In genomic region chr7:115888561-115888960, GRCm38 (mm10) we compare ENCODE assay signal across 30 mouse cellular contexts.
A peak's percentile ranks its signal among the peaks of the same experiment; 100 is the strongest.
DNase-seq lines count a peak whose midpoint lies in the region; ATAC-seq and TF ChIP-seq lines count a peak whose summit lies in the region.
"Had no signal": no experiment of that assay in that cellular context is flagged by ENCODE, and none has a peak within 500 bp of the region (broad histone marks: within the 10 kb centered on the region; RNA-seq: fewer than 3 reads in every experiment).

No protein-coding gene starts in this region.

- no peaks in the 10 kb centered on the region for H3K27me3 ChIP-seq in MEL (ENCODE audit: control insufficient read depth in 1 of 2, insufficient read depth in 2 of 2, low read length in 2 of 2)
- no peaks in the 10 kb centered on the region for H3K27me3 ChIP-seq in liver, embryonic 13.5 days
- H3K27me3 ChIP-seq: heart, embryonic 12.5 days; midbrain, embryonic 15.5 days had no signal

- WGBS in liver, embryonic 13.5 days (ENCODE audit: insufficient replicate concordance), result 32% methylated on average over 1 of the region's 1 CpGs

- H3K4me1 ChIP-seq in MEL (ENCODE audit: control insufficient read depth in 1 of 2, insufficient read depth in 2 of 2, low read length in 2 of 2), result peaks cover 10 to 17% of the 10 kb centered on the region in 2 experiments
- peaks cover 62% of the 10 kb centered on the region for H3K4me1 ChIP-seq in liver, embryonic 13.5 days (replicated peaks)
- H3K4me1 ChIP-seq: midbrain, embryonic 15.5 days had no signal

- no peak overlapping the region for H3K4me3 ChIP-seq in MEL (ENCODE audit: control insufficient read depth in 1 of 2, insufficient read depth in 1 of 2, low read depth in 2 of 2, low read length in 2 of 2)
- H3K4me3 ChIP-seq in liver, embryonic 13.5 days (replicated peaks), result no peak overlapping the region
- H3K4me3 ChIP-seq: heart, adult 2 months; heart, embryonic 12.5 days; left cerebral cortex, adult 2 months; limb, embryonic 12.5 days; midbrain, embryonic 10.5 days; midbrain, embryonic 15.5 days had no signal

- no peak for TF ChIP-seq CTCF in MEL (IDR thresholded peaks at IDR 0.05 in 2 of 3, conservative IDR thresholded peaks at IDR 0.05 in 1 of 3; ENCODE audit: control insufficient read depth in 1 of 3, insufficient read depth in 1 of 3, low read depth in 2 of 3, low read length in 3 of 3, poor library complexity in 1 of 3, severe bottlenecking in 1 of 3)

- no peak overlapping the region for H3K27ac ChIP-seq in MEL (ENCODE audit: control insufficient read depth, low read depth, low read length)
- peak overlapping the region; percentile 13; the same call in 1 of the 2 replicates for H3K27ac ChIP-seq in liver, embryonic 13.5 days
- H3K27ac ChIP-seq: heart, adult 2 months; hindbrain, embryonic 14.5 days; left cerebral cortex, adult 2 months; limb, embryonic 12.5 days; macrophage; midbrain, embryonic 10.5 days; midbrain, embryonic 15.5 days had no signal

- TF ChIP-seq EP300 in MEL (IDR thresholded peaks at IDR 0.05; ENCODE audit: low read depth in 1 of 2, low read length in 2 of 2), result peak; percentile 45 to 58; a peak in 3 of 4 replicates

- peak overlapping the region; percentile 11; the same call in 1 of the 2 replicates for H3K9ac ChIP-seq in MEL (ENCODE audit: control insufficient read depth, low read depth, low read length, poor library complexity, severe bottlenecking)
- H3K9ac ChIP-seq in liver, embryonic 13.5 days, result no peak overlapping the region
- H3K9ac ChIP-seq: heart, embryonic 12.5 days; hindbrain, embryonic 14.5 days; limb, embryonic 12.5 days; midbrain, embryonic 15.5 days had no signal

- DNase-seq in MEL (ENCODE audit: low read depth, low spot score), result peak; percentile 44
- DNase-seq in liver, embryonic 13.5 days, result peak; percentile 51
- no peak for DNase-seq in layer of hippocampus, adult 11-12 months (ENCODE audit: low spot score)
- DNase-seq in adrenal gland, postnatal 4 days (ENCODE audit: low spot score in 2 of 2), result no peak
- DNase-seq: adrenal gland, adult 8-10 months; cerebellum, adult 2 months; cerebellum, postnatal 14 days; gastrocnemius, postnatal 25 days; heart, adult 2 months; heart, postnatal 4 days; kidney, adult 11 months; kidney, postnatal 14 days; lung, adult 18-20 months; right cerebral cortex, adult 18-20 months; right cerebral cortex, postnatal 4 days; thymus, adult 2 months; thymus, postnatal 36 days had no signal

- 0 out of 2 replicates have a peak, but pooled peaks have one; percentile 46 for ATAC-seq in erythroblast, adult 5-6 weeks (replicated peaks; ENCODE audit: low FRiP score, poor library complexity, severe bottlenecking)
- ATAC-seq in liver, embryonic 13.5 days (ENCODE audit: low read depth), result peak; percentile 82
- ATAC-seq in megakaryocyte progenitor cell, adult 5-6 weeks (replicated peaks; ENCODE audit: poor library complexity), result peak; percentile 26; the same call in 1 of the 2 replicates
- no peak for ATAC-seq in CD4-positive, CD25-positive, alpha-beta regulatory T cell, adult 4 months
- ATAC-seq: activated CD4-positive, CD25-positive, alpha-beta regulatory T cell, adult 4 months; forebrain, embryonic 14.5 days; lung, postnatal 0 days; midbrain, embryonic 15.5 days had no signal

- no peaks in the 10 kb centered on the region for H3K9me3 ChIP-seq in MEL (replicated peaks; ENCODE audit: insufficient read depth, low read length)
- no peaks in the 10 kb centered on the region for H3K9me3 ChIP-seq in liver, embryonic 13.5 days (replicated peaks)
- H3K9me3 ChIP-seq: heart, embryonic 12.5 days; limb, embryonic 12.5 days; midbrain, embryonic 10.5 days; midbrain, embryonic 15.5 days had no signal

- no peak for TF ChIP-seq RAD21 in MEL (IDR thresholded peaks at IDR 0.05; ENCODE audit: low read depth, low read length)

- H3K36me3 ChIP-seq in MEL (ENCODE audit: control insufficient read depth in 1 of 2, insufficient read depth in 2 of 2, low read length in 2 of 2), result peaks cover 0 to 34% of the 10 kb centered on the region in 2 experiments; a peak in 2 of 4 replicates
- H3K36me3 ChIP-seq in liver, embryonic 13.5 days, result no peaks in the 10 kb centered on the region
- H3K36me3 ChIP-seq: heart, embryonic 12.5 days; limb, embryonic 12.5 days; midbrain, embryonic 10.5 days; midbrain, embryonic 15.5 days had no signal

- no peak for TF ChIP-seq POLR2A in MEL (IDR thresholded peaks at IDR 0.05; ENCODE audit: control insufficient read depth in 1 of 2, insufficient read depth in 1 of 2, low read depth in 1 of 2, low read length in 2 of 2, poor library complexity in 1 of 2)

- H3K79me2 ChIP-seq in MEL (ENCODE audit: control insufficient read depth, insufficient read depth, low read length, poor library complexity), result no peaks in the 10 kb centered on the region

- peak overlapping the region; percentile 29 for H3K4me2 ChIP-seq in liver, embryonic 13.5 days
- H3K4me2 ChIP-seq: heart, embryonic 12.5 days; hindbrain, embryonic 14.5 days; limb, embryonic 12.5 days; midbrain, embryonic 15.5 days had no signal

TF ChIP-seq in MEL, 35 proteins besides CTCF, POLR2A, EP300 and RAD21:
- no peak for TF ChIP-seq POLR2AphosphoS5 (IDR thresholded peaks at IDR 0.05; ENCODE audit: borderline replicate concordance, low read depth, low read length)
- TF ChIP-seq GABPA (IDR thresholded peaks at IDR 0.05; ENCODE audit: low read depth, low read length), result no peak
- 0 out of 2 replicates have a peak, but pooled peaks have one; percentile 38 for TF ChIP-seq RCOR1 (IDR thresholded peaks at IDR 0.05; ENCODE audit: low read depth, low read length)
- no peak for TF ChIP-seq ELF1 (IDR thresholded peaks at IDR 0.05; ENCODE audit: low read depth, low read length)
- TF ChIP-seq TCF12 (IDR thresholded peaks at IDR 0.05; ENCODE audit: low read depth, low read length), result peak; percentile 71
- peak; percentile 23; the same call in 1 of the 2 replicates for TF ChIP-seq TAL1 (IDR thresholded peaks at IDR 0.05; ENCODE audit: low read length)
- TF ChIP-seq E2F4 (IDR thresholded peaks at IDR 0.05; ENCODE audit: borderline replicate concordance, low read depth, low read length), result no peak
- TF ChIP-seq GATA1 (IDR thresholded peaks at IDR 0.05; ENCODE audit: low read depth, low read length), result peak; percentile 60; the same call in 1 of the 2 replicates
- peak; percentile 81 for TF ChIP-seq ETS1 (IDR thresholded peaks at IDR 0.05; ENCODE audit: low read depth, low read length)
- no peak for TF ChIP-seq ZNF384 (IDR thresholded peaks at IDR 0.05; ENCODE audit: low read depth, low read length)
- TF ChIP-seq MAFK (IDR thresholded peaks at IDR 0.05; ENCODE audit: borderline replicate concordance, low read depth, low read length), result no peak
- TF ChIP-seq USF1 (IDR thresholded peaks at IDR 0.05; ENCODE audit: low read depth, low read length), result 0 out of 2 replicates have a peak, but pooled peaks have one; percentile 44
TF ChIP-seq in MEL: peak in this region for 6.

Comparison
In these comparisons a context has a peak if more than half of its experiments do, and no peak if none do; other contexts are left out.
1. DNase-seq: peak in MEL (single experiment) and liver, embryonic 13.5 days (single experiment); none in layer of hippocampus, adult 11-12 months (single experiment) and adrenal gland, postnatal 4 days (0 of 2).